Mouse (Mus musculus) G1E (cell line): ENCODE results near the gene Cuedc2. TPM values are rescaled to one million over a fixed set of nuclear protein-coding genes. Genes with fewer than 3 reads are reported as not detected.

ENCODE experiments used
- ATAC-seq: 2 replicates; pipeline ENCODE4 v1.8.0; 2016; ENCODE audit warnings: mild to moderate bottlenecking; ENCODE audit not compliant: insufficient number of reproducible peaks, poor library complexity, low FRiP score, severe bottlenecking; ENCODE audit errors: extremely low read depth
- DNase-seq: peaks from one replicate; pipeline ENCODE4 v3.0.0; 2012; ENCODE audit warnings: low spot score
- H3K27me3 ChIP-seq: 2 replicates; pipeline ENCODE4 v1.6.1; 2012; ENCODE audit warnings: mild to moderate bottlenecking, low read length, inconsistent platforms; ENCODE audit not compliant: insufficient read depth
- H3K36me3 ChIP-seq: replicated peaks from 2 replicates; pipeline ENCODE3; 2012; ENCODE audit warnings: mild to moderate bottlenecking, inconsistent platforms
- H3K4me1 ChIP-seq: 2 replicates; pipeline ENCODE4 v1.6.1; 2012; ENCODE audit warnings: low read depth, low read length, inconsistent platforms, mixed read lengths; ENCODE audit not compliant: insufficient read depth
- H3K4me3 ChIP-seq: 2 replicates; pipeline ENCODE4 v1.5.1; 2012; ENCODE audit warnings: low read depth, mild to moderate bottlenecking, inconsistent platforms, low read length, moderate library complexity, mixed read lengths
- H3K9me3 ChIP-seq: replicated peaks from 2 replicates; pipeline ENCODE4 v1.6.1; 2012; ENCODE audit warnings: inconsistent platforms
- CTCF ChIP-seq: IDR thresholded peaks from 2 replicates; pipeline ENCODE4 v1.5.1; 2012; ENCODE audit warnings: low read depth, low read length, inconsistent platforms, mixed read lengths
- GATA1 ChIP-seq: IDR thresholded peaks from 2 replicates; pipeline ENCODE4 v1.6.1; 2012; ENCODE audit warnings: borderline replicate concordance, low read length, inconsistent platforms, mixed read lengths
- GATA2 ChIP-seq: IDR thresholded peaks from 2 replicates; pipeline ENCODE4 v1.6.1; 2012; ENCODE audit warnings: low read depth, low read length, inconsistent platforms, borderline replicate concordance
- POLR2AphosphoS5 ChIP-seq: IDR thresholded peaks from 2 replicates; pipeline ENCODE4 v1.6.1; 2012; ENCODE audit warnings: low read depth, low read length, inconsistent platforms; ENCODE audit not compliant: insufficient replicate concordance
- TAL1 ChIP-seq: conservative IDR thresholded peaks from 2 replicates; pipeline ENCODE4 v1.6.1; 2012; ENCODE audit warnings: low read depth, low read length, inconsistent platforms, mixed read lengths
- polyA plus RNA-seq: library from polyadenylated mRNA; stranded (reverse); fragments of >175 nt; gene quantifications from 2 replicates; pipeline ENCODE4 v1.2.3, GENCODE M21; 2012
- total RNA-seq, 2 experiments: library from RNA; stranded (forward) in 1 of 2; stranded (reverse) in 1 of 2; fragments of 200-1000 nt in 1 of 2; fragments of >200 nt in 1 of 2; fragmentation: Nextera tagmentation in 1 of 2; gene quantifications; 2 replicates each; pipeline ENCODE4 v1.2.3; 2014 to 2017

Cuedc2 gene
- total and polyA plus RNA-seq, 3 experiments: 39.2 to 147 (median 142) TPM

DNA sequence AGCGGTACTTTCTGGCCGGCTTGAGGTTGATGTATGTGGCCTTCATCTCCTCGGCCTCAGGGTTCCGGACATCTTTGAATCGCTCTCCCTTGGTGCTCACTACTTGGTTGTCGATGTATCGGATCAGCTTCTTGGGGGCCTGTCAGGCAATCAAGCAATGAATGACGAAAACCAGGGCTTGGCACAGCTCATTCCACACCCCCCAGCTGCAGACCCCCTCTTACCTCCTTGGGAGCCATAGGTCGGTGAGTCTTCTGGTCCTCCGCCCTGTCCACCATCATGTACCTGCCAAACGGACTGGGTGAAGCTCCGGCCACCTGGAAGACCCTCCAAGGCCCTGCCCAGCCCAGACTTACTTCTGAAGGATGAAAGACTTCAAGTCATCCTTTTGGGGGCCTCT lies 7.8 kb downstream of the Cuedc2 start:
- H3K27me3 ChIP-seq: peaks cover 14% of the 10 kb centered on the region
- no peak for ATAC-seq

DNA sequence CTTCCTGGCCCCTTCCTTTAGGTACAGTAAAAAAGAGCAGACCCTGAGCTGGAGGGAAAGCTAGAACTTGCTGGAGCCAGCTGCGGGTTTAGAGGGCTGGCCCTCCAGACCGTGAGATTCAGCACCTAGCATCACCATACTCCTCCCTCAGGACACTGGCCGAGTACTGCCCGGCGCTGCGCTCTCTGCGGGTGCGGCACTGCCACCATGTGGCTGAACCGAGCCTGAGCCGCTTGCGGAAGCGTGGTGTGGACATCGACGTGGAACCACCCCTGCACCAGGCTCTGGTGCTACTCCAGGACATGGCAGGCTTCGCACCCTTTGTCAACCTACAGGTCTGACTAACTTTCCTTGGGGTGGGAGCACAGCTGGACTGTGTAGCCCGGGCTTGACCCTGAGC lies 8.6 kb downstream of the Cuedc2 start:
- Histone ChIP-seq H3K36me3 (peaks cover 52% of the 10 kb centered on the region), H3K4me1 (peaks cover 50% of the 10 kb centered on the region), H3K4me3 (peak overlapping the region; percentile 41; the same call in 1 of the 2 replicates), H3K27me3 (peaks cover 18% of the 10 kb centered on the region), H3K9me3 (no peaks in the 10 kb centered on the region)
- TF ChIP-seq POLR2AphosphoS5: no peak
- TF ChIP-seq CTCF: peak; percentile 50
- DNase-seq: peak; percentile 70
- peak; percentile 22; the same call in 1 of the 2 replicates for ATAC-seq

More for the DNA sequence above, 7.8 kb downstream of the Cuedc2 start:
- H3K4me1 ChIP-seq: peaks cover 50% of the 10 kb centered on the region
- H3K4me3 ChIP-seq: no peak overlapping the region
- peaks cover 59% of the 10 kb centered on the region for H3K36me3 ChIP-seq
- no peaks in the 10 kb centered on the region for H3K9me3 ChIP-seq
- no peak for DNase-seq
- TF ChIP-seq TAL1 (no peak), GATA1 (no peak), GATA2 (no peak), POLR2AphosphoS5 (no peak)

DNA sequence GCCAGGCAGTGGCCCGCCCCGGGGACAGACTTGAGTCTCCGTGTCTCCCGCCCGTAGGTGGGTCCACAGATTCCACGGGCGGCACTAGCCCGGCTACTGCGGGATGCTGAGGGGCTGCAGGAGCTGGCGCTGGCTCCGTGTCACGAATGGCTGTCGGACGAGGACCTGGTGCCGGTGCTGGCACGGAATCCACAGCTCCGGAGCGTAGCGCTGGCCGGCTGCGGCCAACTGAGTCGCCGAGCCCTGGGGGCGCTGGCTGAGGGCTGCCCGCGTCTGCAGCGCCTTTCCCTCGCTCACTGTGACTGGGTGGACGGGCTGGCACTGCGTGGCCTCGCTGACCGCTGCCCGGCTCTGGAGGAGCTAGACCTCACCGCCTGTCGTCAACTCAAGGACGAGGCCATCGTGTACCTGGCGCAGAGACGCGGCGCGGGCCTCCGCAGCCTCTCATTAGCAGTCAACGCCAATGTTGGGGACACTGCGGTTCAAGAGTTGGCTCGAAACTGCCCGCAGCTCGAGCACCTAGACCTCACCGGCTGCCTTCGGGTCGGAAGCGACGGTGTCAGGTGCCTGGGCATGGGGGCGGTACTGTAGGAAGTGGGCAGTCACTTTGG lies 9.4 kb downstream of the Cuedc2 start:
- Histone ChIP-seq H3K4me1 (peaks cover 52% of the 10 kb centered on the region), H3K4me3 (peak overlapping the region; percentile 83), H3K9me3 (no peaks in the 10 kb centered on the region), H3K27me3 (peaks cover 26% of the 10 kb centered on the region), H3K36me3 (peaks cover 45% of the 10 kb centered on the region)
- ATAC-seq: no peak
- no peak for DNase-seq
- TF ChIP-seq TAL1 (no peak), GATA1 (no peak), GATA2 (no peak), POLR2AphosphoS5 (no peak), CTCF (no peak)

DNA sequence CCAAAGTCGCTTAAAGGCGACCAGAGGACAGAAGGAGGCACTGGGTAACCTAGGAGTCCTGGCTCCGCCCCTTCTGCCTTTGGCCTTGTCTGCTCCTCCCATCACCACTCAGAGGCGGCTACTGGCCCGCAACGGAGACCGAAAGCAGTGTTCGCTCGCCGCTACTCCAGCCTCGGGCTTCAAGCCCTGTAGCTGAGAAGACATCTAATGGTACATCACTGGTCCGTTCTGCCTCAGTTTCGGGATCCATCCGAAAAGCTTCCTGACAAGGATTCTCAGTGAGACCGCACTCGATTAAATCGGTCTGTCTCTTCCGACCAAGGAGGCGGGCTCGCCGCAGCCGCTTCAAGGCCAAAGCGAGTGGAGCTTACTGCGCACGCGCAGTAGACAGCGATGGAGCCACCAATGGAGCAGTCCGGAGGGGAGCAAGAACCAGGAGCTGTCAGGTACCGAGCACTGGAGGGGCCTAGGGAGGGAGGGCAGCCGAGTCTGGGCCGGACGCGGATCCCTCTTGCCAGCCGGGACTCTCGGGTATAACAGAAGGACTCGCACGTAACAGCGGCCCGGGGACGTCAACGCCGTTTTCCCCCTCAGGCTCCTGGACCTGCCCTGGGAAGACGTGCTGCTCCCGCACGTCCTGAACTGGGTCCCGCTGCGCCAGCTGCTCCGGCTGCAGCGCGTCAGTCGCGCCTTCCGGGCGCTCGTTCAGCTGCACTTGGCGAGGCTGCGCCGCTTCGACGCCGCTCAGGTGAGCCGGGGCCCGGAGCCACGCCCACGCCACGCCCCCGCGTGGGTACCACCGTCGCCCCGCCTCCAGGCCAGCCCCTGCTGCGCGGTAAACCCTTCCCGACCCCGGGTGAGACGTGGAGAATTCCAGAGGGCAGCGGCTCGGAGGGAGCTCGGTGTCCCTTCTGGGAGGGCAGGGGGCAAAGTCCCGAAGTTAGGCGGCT lies 10.1 kb downstream of the Cuedc2 start, which contains the start of gene Fbxl15:
Gene Fbxl15 (plus strand): TSS at position 104 of the 950 bp plus-strand sequence.
- DNase-seq (peak; percentile 89), ATAC-seq (peak; percentile 80)
- Histone ChIP-seq H3K36me3 (peaks cover 41% of the 10 kb centered on the region), H3K4me1 (peaks cover 52% of the 10 kb centered on the region), H3K9me3 (no peaks in the 10 kb centered on the region), H3K27me3 (peaks cover 33% of the 10 kb centered on the region), H3K4me3 (peak within 1 kb of the TSS; percentile 83)
- TF ChIP-seq POLR2AphosphoS5 (no peak), TAL1 (no peak), CTCF (no peak), GATA2 (no peak)

DNA sequence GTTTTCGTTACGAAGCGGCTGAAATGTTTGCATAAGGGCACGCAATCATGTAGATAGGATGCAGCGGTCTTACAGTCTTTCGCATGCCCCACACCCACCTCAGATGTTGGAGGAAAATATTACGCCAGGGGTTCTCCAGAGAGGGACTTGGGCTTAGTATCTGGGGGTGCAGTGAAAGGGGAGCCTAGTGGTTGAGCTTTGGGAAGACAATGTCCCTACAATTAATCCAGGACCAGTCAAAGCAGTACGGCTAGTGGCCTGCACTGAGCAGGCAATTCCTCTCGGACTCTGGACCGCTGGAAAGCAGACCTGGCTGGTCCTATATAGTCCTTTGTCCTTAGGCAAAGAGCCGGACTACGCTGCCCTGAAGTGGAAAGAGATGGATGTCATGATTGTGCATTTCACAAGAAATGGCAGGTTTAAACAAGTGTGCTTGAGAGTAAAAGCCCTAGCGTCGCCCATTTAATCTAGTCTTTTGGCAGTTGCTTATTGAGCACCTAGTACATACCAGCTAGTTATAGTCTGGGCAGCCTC lies 10.9 kb downstream of the Cuedc2 start:
- Histone ChIP-seq H3K4me3 (peak overlapping the region; percentile 83), H3K9me3 (no peaks in the 10 kb centered on the region), H3K36me3 (peaks cover 34% of the 10 kb centered on the region), H3K27me3 (peaks cover 41% of the 10 kb centered on the region), H3K4me1 (peaks cover 56% of the 10 kb centered on the region)
- no peak for TF ChIP-seq GATA2
- no peak for TF ChIP-seq TAL1
- no peak for TF ChIP-seq GATA1
- no peak for TF ChIP-seq CTCF
- TF ChIP-seq POLR2AphosphoS5: no peak
- no peak for ATAC-seq
- DNase-seq: no peak

DNA sequence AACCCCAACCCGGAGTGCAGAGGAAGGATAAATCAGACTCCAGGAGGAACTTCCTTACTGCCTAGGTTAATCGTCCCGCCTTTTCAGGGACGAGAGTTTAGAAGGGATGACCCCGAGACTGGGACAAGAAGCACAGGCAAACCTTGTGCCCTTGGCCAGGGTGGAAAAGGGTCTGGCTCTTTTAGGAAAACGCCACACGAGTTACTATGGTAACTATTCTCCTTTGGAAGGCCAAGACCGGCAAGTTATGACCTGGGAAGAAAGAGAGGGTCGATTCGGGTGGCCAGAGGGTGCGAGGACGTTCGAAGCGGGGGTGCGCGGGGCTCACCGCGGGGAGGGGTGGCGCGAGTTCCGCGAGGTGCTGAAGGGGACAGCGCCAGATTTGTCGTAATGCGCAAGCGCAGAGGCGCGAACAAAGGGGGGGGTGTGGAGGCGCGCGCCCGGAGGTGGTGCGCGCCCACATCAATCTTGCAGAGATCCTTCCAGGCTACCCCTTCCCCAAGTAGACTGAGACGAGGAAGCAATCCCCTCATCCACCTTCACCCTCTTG lies 11.7 kb downstream of the Cuedc2 start, which contains the start of gene Psd:
Gene Psd (minus strand): TSS at position 401 of the 550 bp plus-strand sequence.
- peaks cover 48% of the 10 kb centered on the region for H3K27me3 ChIP-seq
- no peak for TF ChIP-seq CTCF
- H3K9me3 ChIP-seq: no peaks in the 10 kb centered on the region
- peaks cover 27% of the 10 kb centered on the region for H3K36me3 ChIP-seq
- peak within 1 kb of the TSS; percentile 83 for H3K4me3 ChIP-seq
- DNase-seq (no peak), ATAC-seq (no peak)
- peaks cover 55% of the 10 kb centered on the region for H3K4me1 ChIP-seq
